ENCODE assay signal across 8 mouse cellular contexts in genomic region chr11:106998651-106999150, GRCm38 (mm10). TPM values are rescaled to one million over a fixed set of nuclear protein-coding genes. Genes with fewer than 3 reads are reported as not detected.
DNase-seq lines count a peak whose midpoint lies in the region; ATAC-seq and TF ChIP-seq lines count a peak whose summit lies in the region.

No protein-coding gene starts in this region.

- 0 out of 2 replicates have a peak, but pooled peaks have one; percentile 10 for ATAC-seq in heart, embryonic 12.5 days (ENCODE audit: insufficient number of reproducible peaks, low FRiP score)
- no peak for ATAC-seq in forebrain, postnatal 0 days
- ATAC-seq in limb, embryonic 13.5 days (ENCODE audit: low FRiP score, low read depth): no peak; the same call in 1 of the 2 replicates

- TF ChIP-seq CTCF in C2C12 (IDR thresholded peaks at IDR 0.05; ENCODE audit: control insufficient read depth, insufficient read depth, insufficient read length): no peak
- no peak for TF ChIP-seq CTCF in brain, embryonic 14.5 days (IDR thresholded peaks at IDR 0.05; ENCODE audit: borderline replicate concordance, extremely low read depth, insufficient read depth, insufficient read length)
- TF ChIP-seq CTCF in forebrain, postnatal 0 days (IDR thresholded peaks at IDR 0.05; ENCODE audit: low read depth): no peak

- peak overlapping the region; percentile 96 for H3ac ChIP-seq in C2C12 (ENCODE audit: control insufficient read depth, insufficient read length, low read depth)

- peak overlapping the region; percentile 100 for H3K4me3 ChIP-seq in heart, embryonic 12.5 days
- peak overlapping the region; percentile 84 for H3K4me3 ChIP-seq in C2C12 (ENCODE audit: insufficient read depth, poor library complexity, severe bottlenecking)
- H3K4me3 ChIP-seq in forebrain, postnatal 0 days (ENCODE audit: low read depth, low read length): peak overlapping the region; percentile 89
- H3K4me3 ChIP-seq in limb, embryonic 13.5 days: peak overlapping the region; percentile 100

- H3K4me1 ChIP-seq in heart, embryonic 12.5 days (replicated peaks): peaks cover 28% of the 10 kb centered on the region
- peaks cover 3% of the 10 kb centered on the region; the same call in 1 of the 2 replicates for H3K4me1 ChIP-seq in forebrain, postnatal 0 days (ENCODE audit: insufficient read depth)
- H3K4me1 ChIP-seq in limb, embryonic 13.5 days: peaks cover 28% of the 10 kb centered on the region

- H3K9me3 ChIP-seq in heart, embryonic 12.5 days (replicated peaks): no peaks in the 10 kb centered on the region
- H3K9me3 ChIP-seq in forebrain, postnatal 0 days (ENCODE audit: low read length): no peaks in the 10 kb centered on the region
- no peaks in the 10 kb centered on the region for H3K9me3 ChIP-seq in limb, embryonic 13.5 days

- peak overlapping the region; percentile 68 for H3K4me2 ChIP-seq in heart, embryonic 12.5 days
- peak overlapping the region; percentile 71 for H3K4me2 ChIP-seq in forebrain, postnatal 0 days (ENCODE audit: low read depth)
- peak overlapping the region; percentile 70 for H3K4me2 ChIP-seq in limb, embryonic 13.5 days (replicated peaks)

- DNase-seq in heart, adult 11 months: no peak
- peak; percentile 64 for DNase-seq in brain, embryonic 14.5 days (ENCODE audit: low read depth)
- DNase-seq in forebrain, postnatal 0 days: peak; percentile 67
- DNase-seq in retina, embryonic 14.5 days (ENCODE audit: low spot score): peak; percentile 59
- no peak for DNase-seq in urinary bladder, adult 2 months (ENCODE audit: low spot score)

- peak overlapping the region; percentile 93 for H3K27ac ChIP-seq in heart, embryonic 12.5 days (ENCODE audit: poor library complexity, severe bottlenecking)
- H3K27ac ChIP-seq in forebrain, postnatal 0 days (ENCODE audit: low read depth, low read length): peak overlapping the region; percentile 69
- H3K27ac ChIP-seq in limb, embryonic 13.5 days: peak overlapping the region; percentile 91

- H3K79me2 ChIP-seq in C2C12 (ENCODE audit: control insufficient read depth, insufficient read depth): peaks cover 57% of the 10 kb centered on the region

- H3K79me3 ChIP-seq in C2C12 (ENCODE audit: low read depth): peaks cover 52% of the 10 kb centered on the region

- WGBS in heart, embryonic 12.5 days: 2% methylated on average over 26 of the region's 26 CpGs
- WGBS in forebrain, postnatal 0 days: 2% methylated on average over 26 of the region's 26 CpGs
- WGBS in limb, embryonic 13.5 days: under 1% methylated on average over 26 of the region's 26 CpGs

- peaks cover 36% of the 10 kb centered on the region for H3K36me3 ChIP-seq in heart, embryonic 12.5 days
- H3K36me3 ChIP-seq in C2C12 (ENCODE audit: control insufficient read depth, insufficient read depth): peaks cover 50% of the 10 kb centered on the region
- peaks cover 22% of the 10 kb centered on the region for H3K36me3 ChIP-seq in forebrain, postnatal 0 days (ENCODE audit: insufficient read depth)
- H3K36me3 ChIP-seq in limb, embryonic 13.5 days: peaks cover 25% of the 10 kb centered on the region

- no peaks in the 10 kb centered on the region for H3K27me3 ChIP-seq in heart, embryonic 12.5 days (replicated peaks)
- no peaks in the 10 kb centered on the region for H3K27me3 ChIP-seq in C2C12 (ENCODE audit: control insufficient read depth, insufficient read depth, insufficient read length)
- no peaks in the 10 kb centered on the region for H3K27me3 ChIP-seq in forebrain, postnatal 0 days (ENCODE audit: insufficient read depth, low read length)
- no peaks in the 10 kb centered on the region for H3K27me3 ChIP-seq in limb, embryonic 13.5 days

- H3K9ac ChIP-seq in heart, embryonic 12.5 days: peak overlapping the region; percentile 95
- H3K9ac ChIP-seq in forebrain, postnatal 0 days: peak overlapping the region; percentile 64
- H3K9ac ChIP-seq in limb, embryonic 13.5 days: peak overlapping the region; percentile 92

- TF ChIP-seq POLR2A in brain, embryonic 14.5 days (IDR thresholded peaks at IDR 0.05; ENCODE audit: borderline replicate concordance, extremely low read depth, insufficient read depth, insufficient read length, poor library complexity, severe bottlenecking): no peak

TF ChIP-seq in C2C12, 6 proteins besides CTCF, POLR2A, EP300 and RAD21:
- TF ChIP-seq CEBPB (IDR thresholded peaks at IDR 0.05; ENCODE audit: low read depth) (no peak), MAX (IDR thresholded peaks at IDR 0.05) (no peak), FOSL1 (IDR thresholded peaks at IDR 0.05; ENCODE audit: insufficient read depth, low read length, poor library complexity, severe bottlenecking) (no peak), MYOG (IDR thresholded peaks at IDR 0.05; ENCODE audit: control insufficient read depth, extremely low read depth, insufficient read length) (no peak), MYOD1 (IDR thresholded peaks at IDR 0.05; ENCODE audit: control insufficient read depth, insufficient read length, low read depth) (no peak), USF1 (IDR thresholded peaks at IDR 0.05; ENCODE audit: low read depth) (no peak)

RNA-seq across cellular contexts. Expression of gene Kpna2, which starts 0.6 kb away (rescaled TPM):
- 301 and 321 TPM in 2 replicates for polyA plus RNA-seq in heart, embryonic 12.5 days (2016; fragmentation: Nextera tagmentation; extraction: Ambion mirVana)
- 50.9 TPM for polyA plus RNA-seq in C2C12 (2012; fragmentation: generic; extraction: Trizol)
- 125 and 197 TPM in 2 replicates for polyA plus RNA-seq in brain, embryonic 14.5 days (2012; rRNA removed)
- 75.5 and 83.5 TPM in 2 replicates for total RNA-seq in forebrain, postnatal 0 days (2014; rRNA removed)
- polyA plus RNA-seq in forebrain, postnatal 0 days (2015; fragmentation: Nextera tagmentation; extraction: Ambion mirVana): 100 and 102 TPM in 2 replicates
- polyA plus RNA-seq in limb, embryonic 13.5 days (2015; fragmentation: Nextera tagmentation; extraction: Ambion mirVana): 376 and 389 TPM in 2 replicates
- polyA plus RNA-seq in urinary bladder, adult 2 months (2012; rRNA removed): 30.8 and 37.6 TPM in 2 replicates

RNA-seq across cellular contexts. Expression of gene 1810010H24Rik, which starts 26.8 kb away (rescaled TPM):
- 1.1 and 2.2 TPM in 2 replicates for polyA plus RNA-seq in heart, embryonic 12.5 days (2016; fragmentation: Nextera tagmentation; extraction: Ambion mirVana)
- 0.47 TPM for polyA plus RNA-seq in C2C12 (2012; fragmentation: generic; extraction: Trizol)
- polyA plus RNA-seq in brain, embryonic 14.5 days (2012; rRNA removed): 4.4 and 5.3 TPM in 2 replicates
- total RNA-seq in forebrain, postnatal 0 days (2014; rRNA removed): 8.7 and 9.7 TPM in 2 replicates
- 9.5 and 10.0 TPM in 2 replicates for polyA plus RNA-seq in forebrain, postnatal 0 days (2015; fragmentation: Nextera tagmentation; extraction: Ambion mirVana)
- 1.9 and 2.3 TPM in 2 replicates for polyA plus RNA-seq in limb, embryonic 13.5 days (2015; fragmentation: Nextera tagmentation; extraction: Ambion mirVana)
- polyA plus RNA-seq in urinary bladder, adult 2 months (2012; rRNA removed): 3.5 and 4.3 TPM in 2 replicates

Comparison
In these comparisons a context has a peak if more than half of its experiments do, and no peak if none do; other contexts are left out.
1. DNase-seq: peak in brain, embryonic 14.5 days (single experiment), forebrain, postnatal 0 days (single experiment) and retina, embryonic 14.5 days (single experiment); none in heart, adult 11 months (single experiment) and urinary bladder, adult 2 months (single experiment).
2. Peak in every context shown above with its lines, with median percentiles within 50 percentile points of each other: H3K27ac ChIP-seq, H3K4me2 ChIP-seq, H3K4me3 ChIP-seq and H3K9ac ChIP-seq.